Mouse (Mus musculus) small intestine, adult 2 months (tissue): ENCODE data around the gene Cacna1c. TPM values are rescaled to one million over a fixed set of nuclear protein-coding genes. Genes with fewer than 3 reads are reported as not detected.

ENCODE experiments used
- H3K27ac ChIP-seq: fragments of 200-500 bp; 2 replicates; pipeline ENCODE4 v1.5.1; 2012; ENCODE audit warnings: low read depth, low read length, control low read depth, inconsistent platforms; ENCODE audit not compliant: insufficient read depth
- H3K27me3 ChIP-seq: fragments of 200-500 bp; 2 replicates; pipeline ENCODE4 v1.6.1; 2012; ENCODE audit warnings: mild to moderate bottlenecking, moderate library complexity, low read length, inconsistent platforms; ENCODE audit not compliant: control insufficient read depth, insufficient read depth
- H3K36me3 ChIP-seq: fragments of 200-500 bp; 2 replicates; pipeline ENCODE4 v1.6.1; 2012; ENCODE audit warnings: mild to moderate bottlenecking, low read length, control low read depth, inconsistent platforms; ENCODE audit not compliant: control insufficient read depth, insufficient read depth
- H3K4me1 ChIP-seq: fragments of 200-500 bp; 2 replicates; pipeline ENCODE4 v1.6.1; 2012; ENCODE audit warnings: low read length, inconsistent platforms, mixed read lengths; ENCODE audit not compliant: control insufficient read depth, insufficient read depth, insufficient read length
- H3K4me3 ChIP-seq: fragments of 200-500 bp; 2 replicates; pipeline ENCODE4 v1.5.1; 2012; ENCODE audit warnings: low read depth, mild to moderate bottlenecking, control low read depth, inconsistent platforms, low read length, moderate library complexity
- CTCF ChIP-seq: fragments of 200-500 bp; IDR thresholded peaks from 2 replicates; pipeline ENCODE4 v1.5.1; 2012; ENCODE audit warnings: low read depth, mild to moderate bottlenecking, control low read depth, inconsistent platforms, low read length, moderate library complexity, mixed read lengths; ENCODE audit not compliant: insufficient replicate concordance, insufficient read length; ENCODE audit errors: extremely low read depth
- POLR2A ChIP-seq: fragments of 200-500 bp; IDR thresholded peaks from 2 replicates; pipeline ENCODE4 v1.6.1; 2012; ENCODE audit warnings: low read depth, mild to moderate bottlenecking, control low read depth, inconsistent platforms, low read length, moderate library complexity
- whole genome bisulfite sequencing: fragments of 180-500 bp; shearing (Covaris S2); methylation state at CpG from one replicate; pipeline ENCODE4 v1.1.7; 2018; 5-methylcytosine and 5-hydroxymethylcytosine counted together
- polyA plus RNA-seq: library from polyadenylated mRNA; depleted of rRNA; stranded (reverse); fragments of >200 nt; gene quantifications from 2 replicates; pipeline ENCODE4 v1.2.3, GENCODE M21; 2012; rRNA removed

Gene Cacna1c
- 2.0 and 2.6 TPM in 2 replicates for polyA plus RNA-seq

DNA sequence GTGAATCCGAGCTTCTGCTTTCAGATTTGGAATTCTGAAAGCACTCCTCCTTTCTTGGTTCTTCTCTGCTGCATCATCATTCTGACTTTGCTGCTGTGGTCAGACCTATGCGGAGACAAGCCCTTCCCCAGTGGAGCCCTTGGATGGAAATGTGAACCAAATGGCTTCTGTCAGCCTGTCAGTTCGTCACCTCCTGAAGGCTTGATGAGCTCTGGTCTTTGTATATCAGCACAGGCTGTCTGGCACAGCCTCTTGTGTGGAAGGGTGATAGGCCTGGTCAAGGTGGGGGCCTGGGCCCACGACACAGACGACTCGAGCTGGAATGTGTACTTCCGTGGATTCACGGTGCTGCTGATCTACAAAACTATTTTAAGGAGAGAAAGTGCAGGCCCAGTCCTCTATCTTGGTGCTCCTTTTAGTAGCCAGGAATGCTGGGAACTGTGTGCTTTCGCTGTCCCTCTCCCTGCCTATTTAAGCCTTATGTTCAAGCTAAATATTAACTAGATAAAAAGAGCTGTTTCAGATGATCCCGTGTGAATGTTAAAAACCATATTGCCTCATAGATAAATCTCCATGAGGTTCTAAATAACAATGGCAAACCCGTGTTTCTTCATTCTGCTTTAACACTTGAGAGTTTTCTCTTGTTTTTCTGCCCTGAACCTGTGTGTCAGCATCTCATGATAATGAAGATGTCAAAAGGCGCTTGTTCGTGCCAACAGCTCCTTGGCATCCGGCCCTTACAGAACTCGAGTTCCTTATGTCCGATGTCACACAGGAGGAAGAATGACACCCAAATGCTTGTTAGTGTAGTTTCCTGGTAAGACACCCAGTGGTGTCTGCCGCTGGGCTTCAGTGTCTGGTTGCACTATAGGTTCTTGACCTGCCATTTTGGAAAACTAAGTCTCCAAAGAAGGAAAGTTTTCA lies at the start of gene Cacna1c:
TSS of gene Cacna1c (minus strand) at position 37 of the 924 bp plus-strand sequence.
- WGBS, result 29% methylated on average over 17 of the region's 17 CpGs
- TF ChIP-seq POLR2A (no peak), CTCF (no peak)
- H3K4me1 ChIP-seq, result peaks cover 9% of the 10 kb centered on the region
- peaks cover 8% of the 10 kb centered on the region for H3K36me3 ChIP-seq
- no peak within 1 kb of the TSS for H3K4me3 ChIP-seq
- no peak within 1 kb of the TSS for H3K27ac ChIP-seq
- H3K27me3 ChIP-seq, result no peaks in the 10 kb centered on the region

DNA sequence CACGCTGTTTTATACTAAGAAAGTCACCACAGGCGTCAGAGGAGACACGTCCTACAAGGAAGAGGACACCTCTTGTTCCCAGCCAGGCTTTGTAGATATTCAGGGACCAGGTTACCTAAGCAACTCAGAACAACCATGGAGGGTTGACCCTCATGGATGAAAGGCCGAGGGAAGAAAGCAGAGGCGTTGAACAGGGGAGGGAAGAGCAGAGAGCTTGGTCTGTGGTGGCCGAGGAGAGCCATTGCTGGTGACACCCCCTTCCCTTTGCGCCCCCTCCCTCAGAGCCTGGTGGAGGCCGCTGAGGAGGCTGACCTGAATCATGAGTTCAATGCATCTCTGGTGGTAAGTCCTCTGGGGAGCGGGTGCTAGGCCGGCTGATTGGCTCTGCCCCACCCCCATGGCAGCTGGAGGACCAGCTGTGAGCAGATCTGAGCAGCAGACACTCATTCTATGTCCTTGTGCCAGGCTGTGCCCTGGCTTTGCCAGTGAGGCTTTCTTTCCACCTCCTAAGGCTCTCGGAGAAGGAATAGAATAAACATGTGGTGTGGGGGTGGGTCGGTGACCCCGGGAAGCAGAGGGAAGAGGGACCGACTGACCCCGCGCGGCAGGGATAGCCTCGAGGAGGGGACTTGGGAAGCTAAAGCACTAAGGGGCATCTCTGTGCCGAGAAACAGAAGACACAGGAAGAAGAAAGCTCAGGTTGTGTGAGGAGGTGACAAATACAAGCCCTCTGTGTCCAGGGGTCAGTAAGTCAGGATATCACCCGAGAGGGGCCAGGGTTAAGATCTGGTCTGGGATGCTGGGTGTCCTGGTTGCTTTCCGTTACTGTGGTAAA lies 44.9 kb upstream of the Cacna1c start:
- 55% methylated on average over 21 of the region's 21 CpGs for WGBS
- no peaks in the 10 kb centered on the region for H3K27me3 ChIP-seq
- H3K4me1 ChIP-seq, result no peaks in the 10 kb centered on the region
- TF ChIP-seq CTCF, result no peak
- TF ChIP-seq POLR2A, result no peak
- H3K4me3 ChIP-seq, result no peak overlapping the region
- no peak overlapping the region for H3K27ac ChIP-seq
- no peaks in the 10 kb centered on the region for H3K36me3 ChIP-seq

DNA sequence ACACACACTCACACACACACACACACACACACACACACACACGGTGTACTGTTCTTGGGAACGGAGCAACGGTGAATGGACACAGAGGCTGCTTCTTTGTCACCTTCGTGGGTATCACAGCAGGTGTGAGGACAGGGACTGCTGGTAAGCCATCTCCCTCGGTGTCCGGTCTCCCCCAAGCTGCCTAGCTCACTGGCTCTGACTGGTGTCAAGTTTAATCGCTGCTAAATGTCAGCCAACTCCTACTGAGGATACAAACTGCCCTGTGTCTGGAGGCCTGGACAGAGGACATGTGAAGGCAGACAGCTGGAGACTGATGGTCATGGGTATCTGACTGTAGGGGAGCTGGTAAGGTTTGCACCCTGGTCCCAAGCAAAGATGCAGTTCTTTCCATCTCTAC lies 44.0 kb upstream of the Cacna1c start:
- no peaks in the 10 kb centered on the region for H3K36me3 ChIP-seq
- no peaks in the 10 kb centered on the region for H3K4me1 ChIP-seq
- 69% methylated on average over 7 of the region's 7 CpGs for WGBS
- H3K27ac ChIP-seq, result no peak overlapping the region
- TF ChIP-seq POLR2A (no peak), CTCF (no peak)
- no peak overlapping the region for H3K4me3 ChIP-seq
- no peaks in the 10 kb centered on the region for H3K27me3 ChIP-seq

DNA sequence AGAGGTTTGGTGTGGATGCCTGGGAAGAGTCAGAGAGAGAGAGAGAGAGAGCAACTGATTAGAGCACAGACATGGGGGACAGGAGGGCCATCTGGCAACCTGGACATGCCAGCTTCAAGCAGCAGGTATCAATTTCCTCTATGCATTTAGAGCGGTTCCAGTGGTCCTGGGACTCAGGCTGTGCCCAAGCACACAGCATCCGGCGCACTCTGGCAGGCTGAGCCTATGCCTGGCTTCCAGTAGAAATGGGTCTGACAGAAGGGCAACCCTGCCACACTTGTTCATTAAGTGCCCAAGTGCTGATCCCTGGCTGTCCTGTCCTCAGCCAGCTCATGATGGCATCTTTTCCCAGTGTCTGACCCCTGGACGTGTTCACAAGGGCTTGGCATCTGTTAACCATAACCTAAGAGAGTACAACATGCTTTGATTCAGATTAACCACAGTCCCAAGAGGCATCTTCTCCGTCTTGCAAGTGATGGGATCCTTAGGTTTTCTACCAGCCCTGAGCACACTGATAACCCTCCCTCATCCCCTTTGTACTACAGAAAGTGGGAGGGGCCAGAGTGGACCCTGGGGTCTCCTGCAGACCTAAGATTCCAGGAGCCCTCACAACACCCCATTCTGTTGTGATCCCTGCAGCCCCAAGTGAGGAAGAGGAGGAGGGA lies 43.3 kb upstream of the Cacna1c start:
- WGBS, result 77% methylated on average over 5 of the region's 5 CpGs
- no peaks in the 10 kb centered on the region for H3K36me3 ChIP-seq
- no peak overlapping the region for H3K4me3 ChIP-seq
- H3K27ac ChIP-seq, result no peak overlapping the region
- TF ChIP-seq CTCF, result no peak
- TF ChIP-seq POLR2A, result no peak
- no peaks in the 10 kb centered on the region for H3K27me3 ChIP-seq
- H3K4me1 ChIP-seq, result no peaks in the 10 kb centered on the region

DNA sequence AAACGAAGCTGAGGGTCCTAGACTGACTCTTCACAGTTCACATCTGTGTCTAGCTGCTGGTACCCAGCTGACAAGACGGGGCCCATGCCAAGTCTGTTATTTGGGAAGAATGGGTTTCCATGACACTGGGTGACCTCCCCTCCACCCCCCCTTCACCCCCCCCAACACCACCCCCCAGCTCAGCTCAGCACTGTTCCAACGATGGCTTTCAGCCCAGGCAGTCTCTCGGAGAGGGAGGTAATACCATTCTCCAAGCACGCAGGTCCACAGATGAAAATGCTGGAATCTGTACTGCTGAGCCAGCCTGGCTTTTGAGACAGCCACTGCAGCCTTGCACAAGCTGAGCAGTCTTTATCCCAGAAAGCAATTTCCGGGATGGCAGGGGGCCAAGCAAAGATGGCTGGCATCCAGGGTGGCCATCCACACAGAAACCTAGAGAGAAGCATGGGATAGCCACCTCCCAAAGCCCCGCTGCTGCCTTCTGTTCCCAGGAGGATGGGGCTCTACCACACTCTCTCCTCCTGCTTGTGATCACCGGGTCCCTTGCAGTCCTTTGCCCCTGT lies 41.3 kb upstream of the Cacna1c start:
- Histone ChIP-seq H3K36me3 (no peaks in the 10 kb centered on the region), H3K4me1 (no peaks in the 10 kb centered on the region), H3K27ac (no peak overlapping the region), H3K4me3 (no peak overlapping the region), H3K27me3 (no peaks in the 10 kb centered on the region)
- no peak for TF ChIP-seq POLR2A
- no peak for TF ChIP-seq CTCF
- 40% methylated on average over 8 of the region's 8 CpGs for WGBS

DNA sequence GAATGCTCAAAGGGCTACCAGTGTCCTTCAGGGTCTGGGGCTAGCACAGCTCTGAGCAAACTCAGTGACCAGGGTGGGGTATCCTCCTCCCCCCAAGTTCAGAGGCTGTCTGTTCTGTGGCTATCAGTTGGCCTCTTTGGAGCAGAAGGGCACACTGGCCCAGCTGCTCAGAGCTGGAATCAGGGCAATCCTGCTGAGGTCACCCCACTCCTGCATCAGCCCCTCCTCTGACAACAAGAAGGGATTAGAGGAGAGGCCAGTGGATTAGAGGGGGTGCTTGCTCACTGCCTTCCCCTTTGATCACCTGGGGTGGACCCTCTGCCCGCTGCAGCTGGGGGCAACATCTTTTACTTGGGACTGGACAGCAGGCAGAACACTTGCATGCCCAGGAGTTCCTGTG lies 40.0 kb upstream of the Cacna1c start, which contains the start of gene Cacna2d4:
TSS of gene Cacna2d4 (plus strand) at position 286 of the 400 bp plus-strand sequence.
- 24% methylated on average over 1 of the region's 1 CpGs for WGBS
- Histone ChIP-seq H3K4me3 (no peak within 1 kb of the TSS), H3K36me3 (no peaks in the 10 kb centered on the region), H3K27ac (no peak within 1 kb of the TSS), H3K27me3 (no peaks in the 10 kb centered on the region), H3K4me1 (0 out of 2 replicates have a peak, but pooled peaks cover under 1% of the 10 kb centered on the region)
- no peak for TF ChIP-seq POLR2A
